Mouse (Mus musculus) neural tube, embryonic 13.5 days (tissue): ENCODE measurements around the gene Trpm1. TPM values are rescaled to one million over a fixed set of nuclear protein-coding genes. Genes with fewer than 3 reads are reported as not detected.

Experiments used
- ATAC-seq: fragments of 200-750 bp; cut with Nextera tagmentation; 2 replicates; pipeline ENCODE4 v1.8.0; 2017; ENCODE audit warnings: low read depth, mild to moderate bottlenecking, moderate TSS enrichment, moderate library complexity
- H3K27ac ChIP-seq: fragments of 300-500 bp; sonication (generic); replicated peaks from 2 replicates; pipeline ENCODE4 v1.5.1; 2015; ENCODE audit warnings: moderate library complexity, mild to moderate bottlenecking, inconsistent platforms
- H3K27me3 ChIP-seq: fragments of 300-500 bp; sonication (generic); 2 replicates; pipeline ENCODE4 v1.6.1; 2015; ENCODE audit warnings: mild to moderate bottlenecking, inconsistent platforms
- H3K36me3 ChIP-seq: fragments of 300-500 bp; sonication (generic); 2 replicates; pipeline ENCODE4 v1.6.1; 2015; ENCODE audit warnings: mild to moderate bottlenecking, inconsistent platforms
- H3K4me1 ChIP-seq: fragments of 300-500 bp; sonication (generic); replicated peaks from 2 replicates; pipeline ENCODE4 v1.6.1; 2015; ENCODE audit warnings: inconsistent platforms
- H3K4me2 ChIP-seq: fragments of 300-500 bp; sonication (generic); 2 replicates; pipeline ENCODE4 v1.6.1; 2015; ENCODE audit warnings: inconsistent platforms, mild to moderate bottlenecking, moderate library complexity
- H3K4me3 ChIP-seq: fragments of 300-500 bp; sonication (generic); 2 replicates; pipeline ENCODE4 v1.5.1; 2015; ENCODE audit warnings: mild to moderate bottlenecking, inconsistent platforms
- H3K9ac ChIP-seq: fragments of 300-500 bp; sonication (generic); 2 replicates; pipeline ENCODE4 v1.6.1; 2015; ENCODE audit warnings: moderate library complexity, mild to moderate bottlenecking, inconsistent platforms
- H3K9me3 ChIP-seq: fragments of 300-500 bp; sonication (generic); 2 replicates; pipeline ENCODE4 v1.6.1; 2016; ENCODE audit warnings: inconsistent platforms
- WGBS: fragments of 180-500 bp; shearing (Covaris S2); methylation state at CpG from one replicate; pipeline ENCODE4 v1.1.7; 2015; 5-methylcytosine and 5-hydroxymethylcytosine counted together
- polyA plus RNA-seq: library from polyadenylated mRNA; unstranded; fragments of >200 nt; fragmentation: Nextera tagmentation; extraction: Ambion mirVana; gene quantifications from 2 replicates; pipeline ENCODE4 v1.2.1, GENCODE M21; 2015

Gene Trpm1
- polyA plus RNA-seq, 1 experiment from 2014 or later = not detected

- WGBS = 93% methylated on average over 4 of the region's 4 CpGs
- Histone ChIP-seq H3K4me1 (no peaks in the 10 kb centered on the region), H3K27ac (no peak overlapping the region), H3K4me3 (no peak overlapping the region), H3K27me3 (no peaks in the 10 kb centered on the region), H3K4me2 (no peak overlapping the region), H3K9me3 (no peaks in the 10 kb centered on the region), H3K9ac (no peak overlapping the region), H3K36me3 (no peaks in the 10 kb centered on the region)
- ATAC-seq = no peak
Observed at GRCm38 (mm10) chr7:64179310-64179709, 25.7 kb downstream of the Trpm1 start.

- no peaks in the 10 kb centered on the region for H3K36me3 ChIP-seq
- no peak overlapping the region for H3K4me3 ChIP-seq
- 33% methylated on average over 10 of the region's 10 CpGs for WGBS
- H3K4me1 ChIP-seq = peaks cover 10% of the 10 kb centered on the region; the same call in 1 of the 2 replicates
- H3K27ac ChIP-seq = no peak overlapping the region
- H3K9me3 ChIP-seq = no peaks in the 10 kb centered on the region
- H3K9ac ChIP-seq = no peak overlapping the region
- ATAC-seq = no peak
- H3K4me2 ChIP-seq = no peak overlapping the region
- H3K27me3 ChIP-seq = no peaks in the 10 kb centered on the region
Observed at GRCm38 (mm10) chr7:64185203-64185931, 31.7 kb downstream of the Trpm1 start.

DNA sequence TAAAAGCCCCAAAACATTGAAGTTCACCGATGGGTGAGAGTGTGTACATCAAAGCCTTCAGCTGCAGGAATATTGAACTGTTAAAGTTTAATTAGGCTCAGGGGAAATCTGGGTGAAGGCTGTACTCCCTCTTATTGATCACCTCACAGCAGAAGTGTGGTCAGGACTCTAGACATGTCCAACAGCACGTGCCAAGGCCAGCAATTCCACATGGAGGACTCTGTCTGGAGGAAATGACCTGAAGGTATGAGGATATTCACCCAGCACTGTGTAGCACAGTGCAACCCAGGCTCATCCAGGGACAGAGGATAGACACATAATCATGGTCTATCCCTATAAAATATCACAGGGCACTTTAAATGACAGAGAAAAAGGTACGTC lies 32.3 kb downstream of the Trpm1 start:
- Histone ChIP-seq H3K4me1 (peaks cover 10% of the 10 kb centered on the region; the same call in 1 of the 2 replicates), H3K27me3 (no peaks in the 10 kb centered on the region), H3K4me2 (no peak overlapping the region), H3K36me3 (no peaks in the 10 kb centered on the region), H3K4me3 (no peak overlapping the region), H3K9ac (no peak overlapping the region), H3K9me3 (no peaks in the 10 kb centered on the region), H3K27ac (no peak overlapping the region)
- WGBS = 83% methylated on average over 3 of the region's 3 CpGs
- no peak for ATAC-seq

DNA sequence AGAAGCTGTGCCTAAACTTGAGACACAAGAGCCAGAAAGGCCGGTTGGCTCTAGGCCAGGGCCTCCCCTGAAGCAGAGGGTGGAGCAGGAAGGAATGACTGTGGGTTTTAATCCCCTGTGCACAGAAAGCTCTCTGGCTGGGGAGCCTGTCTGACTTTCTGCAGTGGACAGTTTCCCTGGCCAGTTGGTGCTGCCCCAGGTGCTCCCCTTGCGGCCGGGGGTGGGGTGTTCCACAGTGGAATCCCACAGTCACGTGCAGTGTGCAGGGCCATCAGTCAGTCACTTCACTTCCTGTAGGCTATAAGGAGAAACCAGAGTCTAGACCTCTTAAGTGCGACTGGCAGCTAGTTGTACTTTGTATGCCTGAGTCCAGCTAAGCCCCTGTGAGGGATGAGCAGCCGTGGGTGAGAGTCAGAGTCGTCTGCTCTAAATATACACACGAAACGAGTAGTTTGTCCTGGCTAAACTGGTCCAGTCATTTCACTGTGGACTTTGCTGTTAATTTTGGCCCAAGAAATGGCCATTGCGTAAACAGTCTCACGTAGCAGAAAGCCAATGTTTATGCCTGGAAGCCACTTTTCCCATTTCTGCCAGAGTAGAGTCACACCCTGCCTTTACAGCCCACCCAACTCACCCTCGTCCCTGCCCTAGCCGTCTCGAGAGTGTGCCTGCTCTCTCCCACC lies 38.8 kb downstream of the Trpm1 start:
- no peak for ATAC-seq
- WGBS = 68% methylated on average over 14 of the region's 14 CpGs
- H3K4me3 ChIP-seq = no peak overlapping the region

DNA sequence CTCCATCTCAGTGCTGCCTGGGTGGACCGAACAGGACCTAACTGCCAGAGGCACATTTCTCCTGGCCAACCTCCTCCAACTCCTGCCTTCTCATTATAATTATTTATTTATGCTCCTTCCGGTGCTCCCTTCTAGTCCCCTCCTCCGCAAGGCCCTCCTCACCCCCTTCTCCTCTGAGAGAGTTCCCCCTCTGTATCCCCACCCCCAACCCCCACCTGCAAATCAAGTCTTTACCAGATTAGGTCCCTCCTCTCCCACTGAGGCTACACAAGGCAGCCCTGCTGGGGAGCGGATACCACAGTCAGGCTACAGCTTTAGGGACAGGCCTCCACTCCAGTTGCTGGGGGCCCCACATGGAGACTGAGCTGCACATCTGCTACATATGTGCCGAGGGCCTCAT lies 39.8 kb downstream of the Trpm1 start:
- Histone ChIP-seq H3K27ac (no peak overlapping the region), H3K9me3 (no peaks in the 10 kb centered on the region), H3K4me2 (no peak overlapping the region), H3K9ac (no peak overlapping the region), H3K4me3 (no peak overlapping the region), H3K4me1 (peaks cover 9% of the 10 kb centered on the region; the same call in 1 of the 2 replicates), H3K36me3 (no peaks in the 10 kb centered on the region), H3K27me3 (no peaks in the 10 kb centered on the region)
- ATAC-seq = no peak
- 45% methylated on average over 5 of the region's 5 CpGs for WGBS

More for the DNA sequence above, 38.8 kb downstream of the Trpm1 start:
- no peak overlapping the region for H3K27ac ChIP-seq
- H3K36me3 ChIP-seq = no peaks in the 10 kb centered on the region
- no peaks in the 10 kb centered on the region for H3K27me3 ChIP-seq
- H3K9ac ChIP-seq = no peak overlapping the region
- peaks cover 9% of the 10 kb centered on the region; the same call in 1 of the 2 replicates for H3K4me1 ChIP-seq
- H3K4me2 ChIP-seq = no peak overlapping the region
- H3K9me3 ChIP-seq = no peaks in the 10 kb centered on the region

GRCm38 (mm10) chr7:64196114-64196513 lies 42.5 kb downstream of the Trpm1 start:
- no peak for ATAC-seq

DNA sequence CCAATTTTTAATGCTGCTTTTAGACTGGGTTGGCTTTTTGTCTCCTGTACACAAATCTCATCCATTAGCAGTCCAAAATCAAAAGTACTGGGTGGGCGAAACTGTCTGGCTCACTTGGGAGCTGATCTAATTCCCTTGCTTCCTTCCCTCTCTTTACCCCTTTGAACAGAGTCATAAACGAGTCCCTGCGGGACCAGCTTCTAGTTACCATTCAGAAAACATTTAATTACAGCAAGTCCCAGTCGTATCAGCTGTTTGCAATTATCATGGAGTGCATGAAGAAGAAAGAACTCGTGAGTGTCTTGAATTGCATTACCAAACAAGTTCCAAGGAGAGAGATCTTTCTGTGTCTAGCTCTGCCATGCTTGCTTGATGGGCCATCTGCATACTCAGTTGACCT lies 55.1 kb downstream of the Trpm1 start:
- H3K4me2 ChIP-seq = no peak overlapping the region
- no peaks in the 10 kb centered on the region for H3K27me3 ChIP-seq
- no peak for ATAC-seq
- 33% methylated on average over 5 of the region's 5 CpGs for WGBS
- no peak overlapping the region for H3K27ac ChIP-seq
- H3K9ac ChIP-seq = no peak overlapping the region
- H3K4me1 ChIP-seq = no peaks in the 10 kb centered on the region
- H3K9me3 ChIP-seq = no peaks in the 10 kb centered on the region
- no peaks in the 10 kb centered on the region for H3K36me3 ChIP-seq
- no peak overlapping the region for H3K4me3 ChIP-seq

More at GRCm38 (mm10) chr7:64196114-64196513, 42.5 kb downstream of the Trpm1 start:
- H3K27me3 ChIP-seq = no peaks in the 10 kb centered on the region
- H3K36me3 ChIP-seq = no peaks in the 10 kb centered on the region
- H3K4me3 ChIP-seq = no peak overlapping the region
- no peak overlapping the region for H3K4me2 ChIP-seq
- no peak overlapping the region for H3K27ac ChIP-seq
- 78% methylated on average over 3 of the region's 3 CpGs for WGBS
- no peak overlapping the region for H3K9ac ChIP-seq
- H3K4me1 ChIP-seq = peaks cover 9% of the 10 kb centered on the region; the same call in 1 of the 2 replicates
- H3K9me3 ChIP-seq = no peaks in the 10 kb centered on the region

DNA sequence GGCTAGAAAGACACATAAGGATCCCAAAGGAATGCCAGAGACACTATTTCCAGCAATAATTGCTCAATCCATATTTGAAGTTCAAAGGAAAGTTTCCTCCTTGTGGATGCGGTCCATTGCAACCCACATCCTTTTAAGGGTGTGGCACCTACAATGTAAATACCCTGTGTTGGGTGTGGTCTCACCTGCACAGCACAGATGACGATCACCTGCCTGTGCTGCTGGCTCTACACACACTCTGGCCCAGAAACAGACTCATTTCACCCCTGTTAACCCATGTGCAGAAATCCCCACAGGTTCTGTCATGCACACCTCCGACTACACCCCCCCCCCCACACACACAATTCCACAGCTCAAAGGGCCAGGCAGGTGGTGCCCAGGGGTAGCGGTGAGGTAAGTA lies 59.2 kb downstream of the Trpm1 start:
- no peaks in the 10 kb centered on the region for H3K4me1 ChIP-seq

DNA sequence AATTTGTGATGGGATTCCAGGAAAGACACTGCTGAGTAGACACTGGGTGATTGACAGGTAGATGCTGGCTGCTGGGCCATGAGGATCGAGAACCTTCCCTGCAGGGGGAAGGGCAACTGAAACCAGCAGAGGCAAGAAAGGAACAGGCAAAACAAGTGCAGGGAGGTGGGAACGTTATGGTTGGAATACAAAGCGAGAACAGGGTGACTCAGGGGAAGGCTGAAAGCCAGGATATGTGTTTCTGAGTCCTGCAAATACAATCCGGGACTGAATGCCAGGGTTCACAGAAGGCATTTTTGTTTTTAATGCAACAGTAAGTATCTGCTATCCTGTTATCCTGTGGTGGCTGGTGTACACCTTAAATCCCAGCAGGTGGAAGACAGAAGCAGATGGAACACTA lies 60.4 kb downstream of the Trpm1 start:
- ATAC-seq = no peak
- Histone ChIP-seq H3K4me3 (no peak overlapping the region), H3K4me2 (no peak overlapping the region)

More for the DNA sequence above, 59.2 kb downstream of the Trpm1 start:
- Histone ChIP-seq H3K4me2 (no peak overlapping the region), H3K36me3 (no peaks in the 10 kb centered on the region), H3K9ac (no peak overlapping the region), H3K27me3 (no peaks in the 10 kb centered on the region), H3K27ac (no peak overlapping the region), H3K4me3 (no peak overlapping the region), H3K9me3 (no peaks in the 10 kb centered on the region)
- WGBS = 88% methylated on average over 4 of the region's 4 CpGs
- no peak for ATAC-seq

GRCm38 (mm10) chr7:64215613-64216012 lies 62.0 kb downstream of the Trpm1 start:
- 89% methylated on average over 4 of the region's 4 CpGs for WGBS
- no peak for ATAC-seq
- Histone ChIP-seq H3K9ac (no peak overlapping the region), H3K27ac (no peak overlapping the region), H3K4me3 (no peak overlapping the region), H3K27me3 (no peaks in the 10 kb centered on the region), H3K36me3 (no peaks in the 10 kb centered on the region), H3K4me1 (no peaks in the 10 kb centered on the region), H3K9me3 (no peaks in the 10 kb centered on the region), H3K4me2 (no peak overlapping the region)

More for the DNA sequence above, 60.4 kb downstream of the Trpm1 start:
- H3K4me1 ChIP-seq = no peaks in the 10 kb centered on the region
- WGBS = 74% methylated on average over 4 of the region's 4 CpGs
- H3K9ac ChIP-seq = no peak overlapping the region
- H3K36me3 ChIP-seq = no peaks in the 10 kb centered on the region
- no peaks in the 10 kb centered on the region for H3K9me3 ChIP-seq
- H3K27ac ChIP-seq = no peak overlapping the region
- H3K27me3 ChIP-seq = no peaks in the 10 kb centered on the region

DNA sequence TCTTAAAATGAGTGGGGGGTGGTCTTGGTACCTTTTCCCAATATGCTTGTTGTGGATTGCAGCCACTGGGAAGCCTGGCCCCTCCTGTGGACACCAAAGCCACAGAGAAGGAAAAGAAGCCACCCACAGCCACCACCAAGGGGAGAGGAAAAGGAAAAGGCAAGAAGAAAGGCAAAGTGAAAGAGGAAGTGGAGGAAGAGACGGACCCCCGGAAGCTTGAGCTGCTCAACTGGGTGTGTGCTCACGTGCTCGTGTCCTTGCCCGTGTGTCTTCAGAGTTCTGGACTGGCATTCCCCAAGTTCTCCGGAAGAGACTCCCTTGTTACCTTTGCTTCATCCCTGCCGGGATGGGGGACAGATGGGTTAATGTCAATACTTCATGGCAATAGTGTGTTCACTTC lies 63.8 kb downstream of the Trpm1 start:
- Histone ChIP-seq H3K4me2 (no peak overlapping the region), H3K4me1 (no peaks in the 10 kb centered on the region), H3K36me3 (no peaks in the 10 kb centered on the region), H3K27me3 (no peaks in the 10 kb centered on the region), H3K9me3 (no peaks in the 10 kb centered on the region), H3K4me3 (no peak overlapping the region), H3K27ac (no peak overlapping the region), H3K9ac (no peak overlapping the region)
- WGBS = 95% methylated on average over 7 of the region's 7 CpGs
- ATAC-seq = no peak

GRCm38 (mm10) chr7:64219765-64220164 lies 66.1 kb downstream of the Trpm1 start:
- H3K36me3 ChIP-seq = no peaks in the 10 kb centered on the region
- H3K27me3 ChIP-seq = no peaks in the 10 kb centered on the region
- H3K4me3 ChIP-seq = no peak overlapping the region
- no peak overlapping the region for H3K27ac ChIP-seq
- no peaks in the 10 kb centered on the region for H3K9me3 ChIP-seq
- WGBS = 81% methylated on average over 7 of the region's 7 CpGs
- ATAC-seq = no peak
- H3K4me2 ChIP-seq = no peak overlapping the region
- no peaks in the 10 kb centered on the region for H3K4me1 ChIP-seq
- no peak overlapping the region for H3K9ac ChIP-seq
